Mouse (Mus musculus): ENCODE results near the gene Bcl7a.

Bcl7a gene

DNA sequence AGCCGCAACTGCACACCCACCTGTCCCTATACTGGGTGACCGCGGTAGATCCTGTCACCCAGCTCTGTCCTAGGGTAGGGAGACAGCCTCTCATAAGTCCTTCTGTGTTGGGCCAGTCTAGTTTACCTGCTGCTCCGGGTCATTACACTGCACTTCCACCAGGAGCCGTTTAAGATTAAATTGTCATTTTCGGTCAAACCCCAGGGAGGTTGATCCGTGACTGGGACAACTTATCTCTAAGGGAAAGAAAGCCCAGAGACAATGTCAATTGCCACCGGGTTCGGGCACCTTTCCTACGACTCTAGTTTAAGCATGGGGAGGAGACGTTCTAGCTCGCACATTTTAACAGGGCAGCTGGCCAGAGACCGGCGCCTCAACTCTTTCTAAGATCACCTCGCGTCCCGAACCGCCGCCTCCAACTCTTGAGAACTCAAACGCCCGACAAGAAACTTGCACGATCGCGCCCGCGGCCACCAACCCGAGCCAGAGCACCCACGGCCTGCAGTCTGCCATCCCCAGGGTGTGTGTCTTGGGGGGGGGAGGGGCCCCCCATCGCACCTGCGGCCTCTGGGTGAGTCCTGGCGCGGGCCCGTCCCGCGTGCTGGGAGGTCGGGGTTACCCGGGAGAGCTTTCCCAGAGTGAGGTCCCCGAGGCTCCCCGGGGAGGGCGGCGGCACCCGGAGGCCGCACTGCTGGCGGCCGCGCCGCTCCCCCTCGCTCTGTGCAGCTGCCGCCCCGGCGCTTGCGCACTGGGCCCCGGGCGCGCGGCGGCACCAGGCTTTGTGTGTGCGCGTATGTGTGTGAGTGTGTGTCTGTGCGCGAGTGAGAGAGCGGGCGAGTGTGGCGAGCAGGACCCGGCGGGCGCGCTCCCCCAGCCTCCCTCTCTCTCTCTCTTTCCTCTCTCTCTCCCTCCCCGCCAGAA lies at the start of gene Bcl7a:
TSS of gene Bcl7a (plus strand) at position 128 of the 921 bp plus-strand sequence.
- DNase-seq (ENCODE audit: low spot score): peak; percentile 89

GRCm38 (mm10) chr5:123294653-123295052 lies 49.0 kb upstream of the Bcl7a start:
- DNase-seq (ENCODE audit: low spot score): no peak

DNA sequence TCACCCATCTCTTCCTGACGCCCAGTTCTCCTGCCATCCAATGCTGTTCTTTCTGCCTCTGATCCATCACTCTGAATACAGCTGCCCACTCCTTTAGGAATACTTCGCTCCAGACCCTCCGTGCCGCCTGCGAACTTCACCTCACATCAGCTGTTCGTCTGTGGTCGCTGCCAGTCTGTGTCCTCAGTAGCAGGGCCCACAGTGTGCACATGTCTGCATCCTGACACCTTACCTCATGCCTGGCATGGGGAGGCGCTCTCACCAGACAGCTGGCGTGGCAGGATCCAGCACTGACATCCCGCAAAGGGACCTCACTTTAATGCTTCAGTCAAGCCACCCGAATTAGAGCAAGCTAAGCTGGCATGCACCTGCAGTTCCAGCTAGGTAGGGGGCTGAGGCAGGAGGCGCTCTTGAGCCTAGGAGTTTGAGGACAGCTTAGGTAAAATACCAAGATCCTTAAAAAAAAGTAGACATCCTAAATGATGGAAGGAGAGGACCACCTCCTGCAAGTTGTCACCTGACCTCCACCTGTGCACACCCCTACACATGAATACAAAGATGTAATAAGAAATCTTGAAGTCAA lies 47.3 kb upstream of the Bcl7a start:
- DNase-seq (ENCODE audit: low spot score): no peak

GRCm38 (mm10) chr5:123296972-123297754 lies 46.5 kb upstream of the Bcl7a start:
- no peak for DNase-seq (ENCODE audit: low spot score)

- no peak for DNase-seq (ENCODE audit: low spot score)
Measured at GRCm38 (mm10) chr5:123297830-123298229, 45.8 kb upstream of the Bcl7a start.

- no peak for DNase-seq (ENCODE audit: low spot score)
Measured at GRCm38 (mm10) chr5:123298526-123298925, 45.1 kb upstream of the Bcl7a start.

GRCm38 (mm10) chr5:123300496-123301034 lies 43.1 kb upstream of the Bcl7a start:
- DNase-seq (ENCODE audit: low spot score): no peak

- DNase-seq (ENCODE audit: low spot score): no peak
Measured at GRCm38 (mm10) chr5:123301780-123302521, 41.7 kb upstream of the Bcl7a start.

- DNase-seq (ENCODE audit: low spot score): no peak
Measured at GRCm38 (mm10) chr5:123307630-123308282, 35.9 kb upstream of the Bcl7a start.

- no peak for DNase-seq (ENCODE audit: low spot score)
Measured at GRCm38 (mm10) chr5:123309816-123310215, 33.8 kb upstream of the Bcl7a start.

- DNase-seq (ENCODE audit: low spot score): no peak
Measured at GRCm38 (mm10) chr5:123310221-123310620, 33.4 kb upstream of the Bcl7a start.

- DNase-seq (ENCODE audit: low spot score): no peak
Measured at GRCm38 (mm10) chr5:123313058-123313630, 30.5 kb upstream of the Bcl7a start.

- no peak for DNase-seq (ENCODE audit: low spot score)
Measured at GRCm38 (mm10) chr5:123313851-123314380, 29.7 kb upstream of the Bcl7a start.

- no peak for DNase-seq (ENCODE audit: low spot score)
Measured at GRCm38 (mm10) chr5:123315219-123315866, 28.3 kb upstream of the Bcl7a start.

DNA sequence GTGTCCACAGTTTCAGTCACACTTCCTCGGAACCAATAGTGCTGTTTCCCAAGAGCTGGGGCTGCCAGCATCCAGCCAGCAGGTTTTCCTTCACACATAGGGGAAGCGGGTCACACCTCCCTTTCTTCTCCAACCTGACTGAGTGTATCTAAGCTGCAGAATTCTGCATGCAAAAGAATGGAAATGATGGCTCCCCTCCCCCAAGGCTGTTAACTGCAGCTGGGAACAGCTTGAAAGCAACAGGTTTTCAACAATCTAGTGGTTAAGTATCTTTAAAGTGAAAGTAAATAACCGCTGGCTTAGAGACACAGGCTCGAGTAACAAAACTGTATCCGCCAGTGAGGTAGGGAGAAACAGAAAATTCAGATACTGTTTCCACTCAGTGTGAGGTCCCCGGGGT lies 25.6 kb upstream of the Bcl7a start:
- DNase-seq (ENCODE audit: low spot score): no peak

GRCm38 (mm10) chr5:123320136-123320535 lies 23.5 kb upstream of the Bcl7a start:
- DNase-seq (ENCODE audit: low spot score): no peak

- no peak for DNase-seq (ENCODE audit: low spot score)
Measured at GRCm38 (mm10) chr5:123324242-123324641, 19.4 kb upstream of the Bcl7a start.

- DNase-seq (ENCODE audit: low spot score): no peak
Measured at GRCm38 (mm10) chr5:123326006-123326750, 17.5 kb upstream of the Bcl7a start.

GRCm38 (mm10) chr5:123326751-123327148 lies 16.9 kb upstream of the Bcl7a start:
- no peak for DNase-seq (ENCODE audit: low spot score)

Data from yolk sac, embryonic 10.5 days (tissue).